Mouse (Mus musculus) MEL (cell line): ENCODE results near the gene Upf2. TPM values are rescaled to one million over a fixed set of nuclear protein-coding genes. Genes with fewer than 3 reads are reported as not detected.

Source experiments
- DNase-seq: peaks from one replicate; pipeline ENCODE4 v3.0.0; 2011; ENCODE audit warnings: low read depth, low spot score
- H3K27ac ChIP-seq: 2 replicates; pipeline ENCODE4 v1.5.1; 2012; ENCODE audit warnings: low read depth, mild to moderate bottlenecking, control low read depth, low read length, moderate library complexity; ENCODE audit not compliant: control insufficient read depth
- H3K27me3 ChIP-seq, 2 experiments: fragments of 150-350 bp in 1 of 2; sonication (generic) in 1 of 2; 2 replicates each; pipeline ENCODE4 v1.6.1; 2012; ENCODE audit warnings: low read length in 2 of 2, mild to moderate bottlenecking in 2 of 2, improper control_type of control experiment in 1 of 2, moderate library complexity in 1 of 2; ENCODE audit not compliant: insufficient read depth in 2 of 2, control insufficient read depth in 1 of 2
- H3K36me3 ChIP-seq, 2 experiments: 2 replicates each; pipeline ENCODE4 v1.6.1; 2012 to 2014; ENCODE audit warnings: low read length in 2 of 2, improper control_type of control experiment in 1 of 2, inconsistent platforms in 1 of 2, mild to moderate bottlenecking in 1 of 2; ENCODE audit not compliant: insufficient read depth in 2 of 2, control insufficient read depth in 1 of 2
- H3K4me1 ChIP-seq, 2 experiments: fragments of 150-350 bp in 1 of 2; sonication (generic) in 1 of 2; 2 replicates each; pipeline ENCODE4 v1.6.1; 2012; ENCODE audit warnings: low read length in 2 of 2, improper control_type of control experiment in 1 of 2, mild to moderate bottlenecking in 1 of 2; ENCODE audit not compliant: insufficient read depth in 2 of 2, control insufficient read depth in 1 of 2
- H3K4me3 ChIP-seq, 2 experiments: fragments of 150-350 bp in 1 of 2; sonication (generic) in 1 of 2; 2 replicates each; pipeline ENCODE4 v1.5.1; 2012; ENCODE audit warnings: low read depth in 2 of 2, low read length in 2 of 2, mild to moderate bottlenecking in 2 of 2, moderate library complexity in 2 of 2, control low read depth in 1 of 2, improper control_type of control experiment in 1 of 2; ENCODE audit not compliant: control insufficient read depth in 1 of 2, insufficient read depth in 1 of 2
- H3K79me2 ChIP-seq: 2 replicates; pipeline ENCODE4 v1.6.1; 2012; ENCODE audit warnings: mild to moderate bottlenecking, low read length, moderate library complexity; ENCODE audit not compliant: control insufficient read depth, poor library complexity, insufficient read depth
- H3K9ac ChIP-seq: 2 replicates; pipeline ENCODE4 v1.6.1; 2012; ENCODE audit warnings: low read depth, mild to moderate bottlenecking, control low read depth, low read length, moderate library complexity; ENCODE audit not compliant: control insufficient read depth, poor library complexity, severe bottlenecking
- H3K9me3 ChIP-seq: fragments of 150-350 bp; sonication (generic); replicated peaks from 2 replicates; pipeline ENCODE4 v1.6.1; 2012; ENCODE audit warnings: mild to moderate bottlenecking, low read length, improper control_type of control experiment, moderate library complexity; ENCODE audit not compliant: insufficient read depth
- BHLHE40 ChIP-seq: IDR thresholded peaks from 2 replicates; pipeline ENCODE4 v1.6.1; 2012; ENCODE audit warnings: low read depth, mild to moderate bottlenecking, inconsistent platforms, low read length, improper control_type of control experiment, borderline replicate concordance
- CTCF ChIP-seq, 3 experiments: IDR thresholded peaks in 2 of 3; conservative IDR thresholded peaks in 1 of 3; 2 replicates each; pipeline ENCODE4 v1.5.1; 2011 to 2012; ENCODE audit warnings: low read length in 3 of 3, low read depth in 2 of 3, mild to moderate bottlenecking in 2 of 3, improper control_type of control experiment in 1 of 3, inconsistent platforms in 1 of 3, mixed read lengths in 1 of 3, moderate library complexity in 1 of 3; ENCODE audit not compliant: control insufficient read depth in 1 of 3, insufficient read depth in 1 of 3, poor library complexity in 1 of 3, severe bottlenecking in 1 of 3
- E2F4 ChIP-seq: IDR thresholded peaks from 2 replicates; pipeline ENCODE4 v1.6.1; 2011; ENCODE audit warnings: low read depth, low read length, improper control_type of control experiment, borderline replicate concordance
- ETS1 ChIP-seq: IDR thresholded peaks from 2 replicates; pipeline ENCODE4 v1.6.1; 2012; ENCODE audit warnings: low read depth, mild to moderate bottlenecking, inconsistent platforms, low read length, improper control_type of control experiment, moderate library complexity
- GABPA ChIP-seq: IDR thresholded peaks from 2 replicates; pipeline ENCODE4 v1.6.1; 2012; ENCODE audit warnings: low read depth, mild to moderate bottlenecking, inconsistent platforms, low read length, improper control_type of control experiment, moderate library complexity
- GATA1 ChIP-seq: IDR thresholded peaks from 2 replicates; pipeline ENCODE4 v1.6.1; 2011; ENCODE audit warnings: low read depth, low read length, improper control_type of control experiment
- JUND ChIP-seq: IDR thresholded peaks from 2 replicates; pipeline ENCODE4 v1.6.1; 2011; ENCODE audit warnings: low read depth, mild to moderate bottlenecking, improper control_type of control experiment, low read length
- MAFK ChIP-seq: IDR thresholded peaks from 2 replicates; pipeline ENCODE4 v1.6.1; 2011; ENCODE audit warnings: low read depth, mild to moderate bottlenecking, low read length, improper control_type of control experiment, borderline replicate concordance
- MAZ ChIP-seq: IDR thresholded peaks from 2 replicates; pipeline ENCODE4 v1.6.1; 2012; ENCODE audit warnings: low read depth, mild to moderate bottlenecking, inconsistent platforms, low read length, improper control_type of control experiment
- MEF2A ChIP-seq: IDR thresholded peaks from 2 replicates; pipeline ENCODE4 v1.6.1; 2014; ENCODE audit warnings: low read depth, mild to moderate bottlenecking, inconsistent platforms, low read length, improper control_type of control experiment; ENCODE audit not compliant: poor library complexity, insufficient replicate concordance, severe bottlenecking; ENCODE audit errors: extremely low read depth
- MXI1 ChIP-seq: IDR thresholded peaks from 2 replicates; pipeline ENCODE4 v1.6.1; 2011; ENCODE audit warnings: mild to moderate bottlenecking, low read depth, low read length, improper control_type of control experiment
- MYB ChIP-seq: IDR thresholded peaks from 2 replicates; pipeline ENCODE4 v1.6.1; 2011; ENCODE audit warnings: mild to moderate bottlenecking, low read depth, low read length, improper control_type of control experiment
- MYC ChIP-seq: IDR thresholded peaks from 2 replicates; pipeline ENCODE4 v1.6.1; 2011; ENCODE audit warnings: low read depth, mild to moderate bottlenecking, low read length, improper control_type of control experiment, moderate library complexity
- NELFE ChIP-seq: IDR thresholded peaks from 2 replicates; pipeline ENCODE4 v1.6.1; 2011; ENCODE audit warnings: low read depth, low read length, improper control_type of control experiment
- NRF1 ChIP-seq: IDR thresholded peaks from 2 replicates; pipeline ENCODE4 v1.6.1; 2014; ENCODE audit warnings: low read depth, mild to moderate bottlenecking, inconsistent platforms, low read length, improper control_type of control experiment, moderate library complexity; ENCODE audit not compliant: poor library complexity, insufficient read depth, severe bottlenecking
- POLR2A ChIP-seq, 2 experiments: IDR thresholded peaks; 2 replicates each; pipeline ENCODE4 v1.6.1; 2011 to 2012; ENCODE audit warnings: low read length in 2 of 2, mild to moderate bottlenecking in 2 of 2, control low read depth in 1 of 2, improper control_type of control experiment in 1 of 2, low read depth in 1 of 2, moderate library complexity in 1 of 2; ENCODE audit not compliant: control insufficient read depth in 1 of 2, insufficient read depth in 1 of 2, poor library complexity in 1 of 2
- POLR2AphosphoS2 ChIP-seq: IDR thresholded peaks from 2 replicates; pipeline ENCODE4 v1.6.1; 2011; ENCODE audit warnings: low read length, improper control_type of control experiment
- RAD21 ChIP-seq: IDR thresholded peaks from 2 replicates; pipeline ENCODE4 v1.6.1; 2011; ENCODE audit warnings: mild to moderate bottlenecking, low read depth, low read length, improper control_type of control experiment
- SMC3 ChIP-seq: IDR thresholded peaks from 2 replicates; pipeline ENCODE4 v1.6.1; 2011; ENCODE audit warnings: low read depth, low read length, improper control_type of control experiment
- TAL1 ChIP-seq: IDR thresholded peaks from 2 replicates; pipeline ENCODE4 v1.6.1; 2012; ENCODE audit warnings: mild to moderate bottlenecking, inconsistent platforms, low read length, moderate library complexity, mixed read lengths
- USF1 ChIP-seq: IDR thresholded peaks from 2 replicates; pipeline ENCODE4 v1.6.1; 2014; ENCODE audit warnings: low read depth, mild to moderate bottlenecking, inconsistent platforms, low read length, improper control_type of control experiment, moderate library complexity
- ZC3H11A ChIP-seq: IDR thresholded peaks from 2 replicates; pipeline ENCODE4 v1.6.1; 2012; ENCODE audit warnings: low read depth, mild to moderate bottlenecking, inconsistent platforms, low read length, improper control_type of control experiment
- ZKSCAN1 ChIP-seq: IDR thresholded peaks from 2 replicates; pipeline ENCODE4 v1.6.1; 2012; ENCODE audit warnings: low read depth, mild to moderate bottlenecking, inconsistent platforms, low read length, improper control_type of control experiment, moderate library complexity
- ZMIZ1 ChIP-seq: IDR thresholded peaks from 2 replicates; pipeline ENCODE4 v1.6.1; 2012; ENCODE audit warnings: low read depth, mild to moderate bottlenecking, inconsistent platforms, low read length, improper control_type of control experiment, moderate library complexity
- polyA plus RNA-seq, 2 experiments: library from polyadenylated mRNA; stranded (reverse) in 1 of 2; unstranded in 1 of 2; fragments of >175 nt in 1 of 2; fragments of >200 nt in 1 of 2; gene quantifications; 2 replicates each; pipeline versions ENCODE4 v1.2.1 to v1.2.4; 2012; ENCODE audit warnings: low replicate concordance in 2 of 2, low read depth in 1 of 2; ENCODE audit not compliant: insufficient read length in 2 of 2, insufficient read depth in 1 of 2, missing spikeins in 1 of 2
- total RNA-seq: library from RNA; depleted of rRNA; stranded (reverse); fragments of 300-350 nt; gene quantifications from 2 replicates; pipeline ENCODE4 v1.2.3, GENCODE M21; 2012

Upf2 gene
- total and polyA plus RNA-seq, 3 experiments = 15.3 to 30.9 TPM; not detected in 1

- TF ChIP-seq USF1 (no peak), ETS1 (no peak; the same call in 1 of the 2 replicates), NELFE (peak; percentile 80), NRF1 (peak; percentile 97)
These were observed at the start of gene Upf2 (continued) for GRCm38 (mm10) chr2:5950766-5951595.

- Histone ChIP-seq H3K27me3 (no peaks in the 10 kb centered on the region), H3K9me3 (no peaks in the 10 kb centered on the region), H3K4me3 (no peak overlapping the region)
- TF ChIP-seq TAL1 (no peak), GATA1 (no peak), NRF1 (no peak), POLR2A (IDR thresholded peaks at IDR 0.05; ENCODE audit: control insufficient read depth in 1 of 2, insufficient read depth in 1 of 2, low read depth in 1 of 2, low read length in 2 of 2, poor library complexity in 1 of 2) (no peak), GABPA (no peak), MYC (no peak), BHLHE40 (no peak), JUND (no peak), CTCF (IDR thresholded peaks at IDR 0.05 in 2 of 3, conservative IDR thresholded peaks at IDR 0.05 in 1 of 3; ENCODE audit: control insufficient read depth in 1 of 3, insufficient read depth in 1 of 3, low read depth in 2 of 3, low read length in 3 of 3, poor library complexity in 1 of 3, severe bottlenecking in 1 of 3) (no peak), MAFK (no peak), MEF2A (no peak)
- TF ChIP-seq, all 39 proteins: peak for 0
- H3K36me3 ChIP-seq = peaks cover 0 to 1% of the 10 kb centered on the region in 2 experiments; a peak in 1 of 4 replicates
- H3K27ac ChIP-seq = no peak overlapping the region
- no peaks in the 10 kb centered on the region for H3K79me2 ChIP-seq
- H3K4me1 ChIP-seq = no peaks in the 10 kb centered on the region
- H3K9ac ChIP-seq = no peak overlapping the region
- no peak for DNase-seq
These were observed 45.2 kb upstream of the Upf2 start for GRCm38 (mm10) chr2:5906092-5906491.

GRCm38 (mm10) chr2:5906625-5907024, 44.6 kb upstream of the Upf2 start:
- Histone ChIP-seq H3K4me3 (no peak overlapping the region), H3K9me3 (no peaks in the 10 kb centered on the region), H3K4me1 (no peaks in the 10 kb centered on the region), H3K27ac (no peak overlapping the region), H3K9ac (no peak overlapping the region), H3K79me2 (no peaks in the 10 kb centered on the region), H3K27me3 (no peaks in the 10 kb centered on the region), H3K36me3 (peaks cover 0 to 1% of the 10 kb centered on the region in 2 experiments; a peak in 1 of 4 replicates)
- DNase-seq = peak; percentile 84
- TF ChIP-seq MEF2A (no peak), MYB (no peak), NELFE (no peak), MXI1 (no peak), TAL1 (no peak), ZMIZ1 (no peak), POLR2AphosphoS2 (no peak), SMC3 (peak; percentile 84), RAD21 (peak; percentile 77), MAZ (no peak), BHLHE40 (no peak), CTCF (IDR thresholded peaks at IDR 0.05 in 2 of 3, conservative IDR thresholded peaks at IDR 0.05 in 1 of 3; ENCODE audit: control insufficient read depth in 1 of 3, insufficient read depth in 1 of 3, low read depth in 2 of 3, low read length in 3 of 3, poor library complexity in 1 of 3, severe bottlenecking in 1 of 3) (peak; percentile 73 to 96 (median 83)), ZC3H11A (peak; percentile 63), E2F4 (no peak), ZKSCAN1 (no peak), MAFK (no peak)
